Mouse (Mus musculus) megakaryocyte-erythroid progenitor cell, adult 5-6 weeks (primary cell): Measurements from ENCODE around the gene Adgrf1. TPM values are rescaled to one million over a fixed set of nuclear protein-coding genes. Genes with fewer than 3 reads are reported as not detected.

Source experiments
- ATAC-seq: replicated peaks from 2 replicates; pipeline ENCODE4 v1.8.0; 2016; ENCODE audit warnings: mild to moderate bottlenecking, inconsistent platforms; ENCODE audit not compliant: severe bottlenecking, poor library complexity, low FRiP score, low TSS enrichment
- total RNA-seq, 2 experiments: library from RNA; stranded (forward) in 1 of 2; stranded (reverse) in 1 of 2; fragments of 200-1000, 215-1000 nt in 1 of 2; fragments of >200 nt in 1 of 2; fragmentation: Nextera tagmentation in 1 of 2; gene quantifications; 2 replicates each; pipeline ENCODE4 v1.2.3; 2014 to 2017

Gene Adgrf1
- total RNA-seq (2014; fragmentation: Nextera tagmentation) (0.31 TPM in 1 of 2 replicates, not detected in the other), total RNA-seq (2017) (not detected in 2 replicates)

GRCm38 (mm10) chr17:43270161-43270560 is at the start of gene Adgrf1:
Adgrf1 (plus strand) TSS chr17:43270329.
- no peak for ATAC-seq

- no peak for ATAC-seq
Observed at GRCm38 (mm10) chr17:43226101-43226500, 44.0 kb upstream of the Adgrf1 start.

DNA sequence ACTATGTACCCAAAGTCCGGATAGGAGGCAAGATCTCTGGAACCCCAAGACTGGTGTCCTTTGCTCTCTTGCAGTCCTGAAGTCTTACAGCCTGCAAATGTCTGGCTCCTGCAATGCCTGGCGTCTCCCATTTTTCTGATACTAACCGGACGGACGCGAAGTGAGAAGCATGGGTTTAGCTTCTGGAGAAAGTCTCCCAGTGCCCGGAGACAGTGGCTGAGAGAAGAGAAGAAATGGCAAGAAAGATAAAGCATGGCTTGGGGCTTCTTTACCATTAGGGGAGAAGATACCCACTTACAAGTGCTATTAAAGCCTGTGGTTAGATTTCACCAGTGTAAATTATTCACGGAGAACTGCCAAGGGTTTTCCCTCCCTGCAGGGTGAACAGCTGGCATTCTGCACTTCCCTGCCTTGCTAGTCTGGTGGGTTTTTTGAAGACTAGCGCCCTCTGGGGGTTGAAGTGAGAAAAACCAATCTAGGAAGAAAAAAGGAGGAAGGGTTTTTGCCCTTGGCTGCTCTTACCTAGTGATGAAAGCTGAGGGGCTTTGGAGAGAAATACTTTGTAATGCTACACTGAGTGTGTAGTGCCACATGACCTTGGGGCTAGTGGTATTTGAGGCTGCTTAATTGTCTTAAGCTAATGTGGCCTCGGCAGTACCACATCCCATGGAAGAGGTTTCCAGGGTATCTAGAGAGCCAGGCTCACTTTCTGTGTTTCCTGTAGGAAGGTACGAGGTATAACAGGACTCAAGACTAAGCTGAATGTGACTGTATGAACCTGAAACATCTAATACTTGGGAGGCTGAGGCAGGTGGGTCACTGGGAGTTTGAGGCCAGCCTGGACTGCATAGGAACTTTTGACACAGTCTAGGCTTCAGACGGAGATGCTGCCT is 40.3 kb upstream of the Adgrf1 start:
- peak; percentile 66 for ATAC-seq

DNA sequence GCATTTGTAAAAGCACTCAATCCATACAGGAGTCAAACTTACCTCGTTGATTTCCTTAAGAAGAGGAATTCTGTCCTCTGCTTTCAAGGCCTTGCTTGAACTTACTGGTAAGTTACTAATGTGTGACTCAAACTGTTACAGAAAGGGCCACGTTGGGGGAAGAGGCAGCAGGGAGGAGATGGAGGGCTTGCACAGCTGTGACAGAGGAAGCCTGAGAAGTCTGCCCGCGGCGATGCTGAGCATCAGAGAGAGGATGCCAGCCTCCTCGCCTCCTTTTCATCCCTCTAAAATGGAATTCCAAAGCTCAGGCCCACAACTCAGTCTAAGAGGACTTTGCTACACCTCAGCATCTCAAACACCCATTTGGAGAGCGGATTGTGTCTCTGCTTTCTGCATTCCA is 39.3 kb upstream of the Adgrf1 start:
- no peak for ATAC-seq

DNA sequence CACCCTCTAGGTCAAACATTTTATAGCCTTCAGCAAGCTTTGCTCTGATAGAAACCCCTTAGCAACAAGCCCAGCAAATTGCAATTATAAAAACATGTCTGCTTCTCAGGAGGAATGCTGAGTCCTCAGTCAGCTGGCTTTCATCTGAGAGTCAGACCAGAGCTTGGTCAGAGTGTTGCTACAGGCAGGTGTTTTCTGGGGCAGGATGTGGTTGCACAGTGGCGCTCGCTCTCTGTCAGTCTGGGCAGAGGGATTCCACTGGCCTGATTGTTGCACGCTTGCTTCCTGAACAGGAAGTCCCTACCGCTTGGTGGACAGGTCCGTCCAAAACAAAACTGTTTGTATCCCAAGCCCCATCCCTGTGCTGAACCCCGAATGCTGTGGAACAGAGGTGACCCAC is 37.4 kb upstream of the Adgrf1 start:
- ATAC-seq = 0 out of 2 replicates have a peak, but pooled peaks have one; percentile 21

DNA sequence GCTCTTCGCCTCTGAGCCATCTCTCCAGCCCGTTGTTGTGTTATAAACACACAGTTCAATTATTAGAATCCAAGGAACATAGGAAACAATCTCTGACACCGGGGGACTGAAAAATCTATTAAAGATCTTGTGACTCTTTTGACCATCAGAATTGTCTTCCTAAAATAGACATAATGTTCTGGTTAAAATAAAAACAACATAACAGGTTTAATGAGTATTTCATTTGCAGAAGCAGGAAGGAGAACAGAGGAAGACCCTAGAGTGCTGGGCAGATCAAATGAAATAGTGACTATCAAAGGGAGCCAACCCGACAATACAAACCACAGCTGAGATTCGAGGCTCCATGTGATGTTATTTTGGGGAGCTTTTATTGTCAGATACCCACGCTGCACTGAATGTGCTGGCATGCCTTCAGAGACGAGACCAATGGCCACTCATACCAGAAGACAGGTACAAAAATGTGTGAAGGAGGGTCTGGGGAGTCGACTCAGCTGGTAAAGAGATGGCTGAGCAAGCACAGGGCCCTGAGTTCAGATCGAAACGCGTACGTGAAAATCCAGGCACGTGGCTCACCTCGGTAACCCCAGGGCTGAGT is 33.4 kb upstream of the Adgrf1 start:
- no peak for ATAC-seq

- ATAC-seq = no peak
Observed at GRCm38 (mm10) chr17:43239035-43239434, 31.1 kb upstream of the Adgrf1 start.

DNA sequence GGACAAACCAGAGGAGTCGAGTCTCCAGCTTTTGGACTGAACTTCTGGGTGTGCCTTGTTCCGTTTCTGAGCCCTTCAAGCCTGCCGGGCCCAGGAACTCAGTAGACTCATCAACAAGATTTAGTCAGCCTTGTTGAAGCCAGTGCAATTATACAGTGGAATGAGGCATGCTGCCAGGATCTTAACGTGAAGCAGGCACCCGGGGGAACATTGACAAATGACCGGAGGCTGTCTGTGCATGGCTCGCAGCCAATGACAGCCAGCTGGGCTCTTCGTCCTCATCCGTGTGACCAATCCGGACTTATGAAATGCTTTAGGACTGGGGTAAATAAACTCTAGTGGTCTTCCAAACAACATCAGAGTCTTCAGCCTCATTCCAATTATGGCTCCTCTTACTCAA is 29.0 kb upstream of the Adgrf1 start:
- no peak for ATAC-seq

DNA sequence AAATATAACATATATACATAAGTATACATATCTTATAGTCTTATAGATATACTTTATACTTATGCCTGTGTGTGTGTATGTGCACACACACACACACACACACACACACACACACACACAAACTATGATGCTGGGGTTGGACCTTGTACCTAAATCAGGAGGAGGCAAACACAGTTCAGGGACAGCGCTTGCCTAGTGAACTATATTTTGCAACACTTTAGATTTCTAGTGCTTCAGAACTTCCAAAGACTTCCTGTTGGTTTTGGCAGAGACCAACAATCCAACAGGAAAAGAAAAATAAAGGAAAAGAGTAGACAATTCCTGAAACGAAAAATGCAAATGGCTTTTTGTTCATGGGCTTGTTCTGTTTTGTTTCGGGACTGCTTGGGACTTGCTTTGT is 27.5 kb upstream of the Adgrf1 start:
- ATAC-seq = no peak

GRCm38 (mm10) chr17:43245364-43245763 is 24.8 kb upstream of the Adgrf1 start:
- ATAC-seq = no peak

GRCm38 (mm10) chr17:43247245-43247644 is 22.9 kb upstream of the Adgrf1 start:
- ATAC-seq = no peak

GRCm38 (mm10) chr17:43249645-43250044 is 20.5 kb upstream of the Adgrf1 start:
- no peak for ATAC-seq

DNA sequence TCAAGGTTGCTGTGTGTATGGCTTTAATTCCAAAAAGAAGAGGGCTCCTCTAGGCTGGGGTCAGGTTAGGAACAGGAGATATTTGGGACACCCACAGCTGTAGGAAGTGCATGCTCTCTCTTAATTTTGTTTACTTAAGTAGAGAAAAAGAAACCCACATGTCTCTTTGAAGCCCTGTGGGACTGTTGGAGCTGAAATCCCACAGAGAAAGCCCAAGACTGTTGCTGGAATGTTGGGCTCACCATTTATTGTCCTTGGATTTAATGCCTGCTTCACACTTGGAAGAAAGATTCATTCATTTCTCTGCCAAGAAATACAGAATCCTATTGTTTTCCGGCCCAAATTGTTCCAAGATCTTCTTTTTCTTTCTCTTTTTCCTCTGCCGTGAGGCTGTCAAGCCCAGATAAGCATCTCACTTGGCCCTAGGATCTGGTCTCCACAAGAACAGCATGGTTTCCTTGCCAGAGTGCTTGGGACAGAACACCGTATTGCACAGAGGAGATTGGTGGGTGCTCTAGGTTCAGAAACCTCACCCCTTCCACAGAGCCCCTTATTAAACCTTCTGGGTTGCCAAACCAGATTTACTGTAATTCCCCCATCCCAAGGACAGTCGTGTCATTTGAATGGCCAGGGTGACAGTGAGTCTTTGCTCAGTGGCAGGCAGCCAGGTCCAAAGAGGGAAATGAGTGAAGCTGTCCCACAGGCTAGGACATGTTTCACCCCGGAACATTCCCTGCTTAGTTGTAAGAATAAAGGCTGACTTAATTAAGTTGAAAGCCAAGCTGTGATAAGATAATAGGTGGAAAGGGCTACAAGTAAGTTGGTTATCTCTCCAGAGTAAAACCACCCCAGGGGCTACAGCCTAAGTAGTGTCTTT is 18.6 kb upstream of the Adgrf1 start:
- no peak for ATAC-seq

DNA sequence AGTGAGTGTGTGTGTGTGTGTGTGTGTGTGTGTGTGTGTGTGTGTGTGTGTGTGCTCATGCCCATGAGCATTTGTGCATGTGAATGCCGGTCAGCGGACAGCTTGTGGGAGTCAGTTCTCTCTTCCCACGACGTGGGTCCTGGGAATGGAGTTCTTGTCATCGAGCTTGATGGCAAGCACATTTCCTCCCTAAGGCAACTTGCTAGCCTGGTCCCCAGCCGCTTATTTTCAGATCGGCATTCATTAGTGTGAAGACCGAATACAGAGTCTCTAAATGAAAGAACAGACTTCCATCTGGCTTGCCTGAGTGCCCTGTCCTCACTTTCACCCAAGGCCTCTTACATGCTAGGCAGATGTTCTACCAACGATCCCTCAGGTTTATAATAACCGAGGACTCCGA is 17.3 kb upstream of the Adgrf1 start:
- no peak for ATAC-seq

DNA sequence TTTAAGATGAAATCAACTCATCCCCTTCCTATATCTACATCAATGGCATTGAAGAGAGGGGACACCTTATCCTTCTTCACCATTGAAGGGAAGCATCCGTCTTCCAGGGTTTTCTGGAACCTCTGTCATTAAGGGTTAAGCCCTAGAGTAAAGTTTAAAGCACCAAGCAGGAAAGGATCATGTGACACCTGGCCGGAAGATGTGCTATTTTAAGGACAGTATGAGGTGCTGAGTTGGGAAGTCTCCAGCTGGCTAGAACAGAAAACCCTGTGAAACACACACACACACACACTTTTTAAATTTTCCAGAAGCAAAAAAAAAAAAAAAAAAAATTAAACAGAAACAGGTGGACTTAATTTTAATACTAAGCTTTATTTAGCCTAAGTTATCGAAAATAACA is 15.9 kb upstream of the Adgrf1 start:
- ATAC-seq = no peak

GRCm38 (mm10) chr17:43256536-43257135 is 13.5 kb upstream of the Adgrf1 start:
- no peak for ATAC-seq

DNA sequence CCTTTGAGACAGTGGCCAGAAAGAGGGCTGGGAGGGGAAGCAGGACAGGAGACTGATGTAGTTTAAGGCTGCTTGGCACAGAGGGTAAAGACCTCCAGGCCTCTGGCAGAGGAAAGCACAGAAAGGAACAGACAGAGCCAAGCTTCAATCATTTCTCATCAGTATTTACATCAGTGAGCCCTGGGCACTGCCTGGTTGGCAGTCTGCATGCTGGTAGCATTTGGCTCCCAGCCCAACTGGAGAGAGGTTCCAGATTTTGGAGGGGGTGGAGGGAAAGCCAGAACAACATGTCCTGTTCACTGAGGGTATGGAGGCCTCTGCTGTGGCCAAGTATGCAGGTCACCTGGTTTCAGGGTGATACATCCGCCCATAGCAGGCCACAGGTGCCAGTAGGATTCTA is 12.4 kb upstream of the Adgrf1 start:
- ATAC-seq = no peak

DNA sequence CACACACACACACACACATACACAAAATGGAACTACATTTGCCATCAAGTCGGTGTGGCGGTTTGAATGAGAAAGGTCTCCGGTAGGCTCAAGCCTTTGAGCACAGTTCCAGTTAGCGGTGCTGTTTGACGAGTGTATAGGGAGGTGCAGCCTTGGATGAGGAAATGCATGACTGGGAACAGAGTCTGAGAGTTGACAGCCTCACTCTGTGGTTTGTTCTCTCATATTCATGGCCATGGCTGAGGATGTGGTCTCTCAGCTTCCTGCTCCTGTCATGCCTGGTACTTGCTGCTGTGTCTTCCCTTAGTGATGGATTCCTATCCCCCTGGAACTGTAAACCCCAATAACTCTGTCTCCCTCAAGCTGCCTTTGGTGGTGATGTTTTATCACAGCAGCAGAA is 8.2 kb upstream of the Adgrf1 start:
- ATAC-seq = no peak

GRCm38 (mm10) chr17:43264739-43265138 is 5.4 kb upstream of the Adgrf1 start:
- no peak for ATAC-seq
